Mouse (Mus musculus): ENCODE measurements around the gene Nxpe3.

Nxpe3 gene

DNA sequence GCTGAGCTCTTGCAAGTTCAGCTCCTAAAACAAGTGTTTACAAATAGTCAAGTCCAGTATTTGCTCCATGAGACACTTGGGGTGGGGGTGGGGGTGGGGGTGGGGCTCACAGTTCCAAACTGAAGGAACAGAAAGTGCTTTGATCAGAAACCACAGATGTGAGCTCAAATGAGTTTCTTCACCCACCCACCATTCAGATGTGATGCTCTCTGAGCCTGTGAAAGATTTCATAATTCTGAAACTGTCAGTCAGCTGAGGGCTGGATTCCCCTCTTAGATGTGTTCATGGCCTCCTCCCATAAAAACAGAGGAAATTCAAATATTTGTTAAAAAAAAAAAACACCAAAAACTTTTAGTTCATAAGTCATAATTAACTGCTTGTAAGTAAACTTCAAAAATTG is 59.3 kb downstream of the Nxpe3 start:
- no peak for DNase-seq

GRCm38 (mm10) chr16:55832617-55833016 is 62.5 kb downstream of the Nxpe3 start:
- no peak for DNase-seq

GRCm38 (mm10) chr16:55832040-55832439 is 63.0 kb downstream of the Nxpe3 start:
- no peak for DNase-seq

- no peak for DNase-seq
Observed at GRCm38 (mm10) chr16:55831451-55831850, 63.6 kb downstream of the Nxpe3 start.

- DNase-seq: no peak
Observed at GRCm38 (mm10) chr16:55823398-55824155, 71.5 kb downstream of the Nxpe3 start.

DNA sequence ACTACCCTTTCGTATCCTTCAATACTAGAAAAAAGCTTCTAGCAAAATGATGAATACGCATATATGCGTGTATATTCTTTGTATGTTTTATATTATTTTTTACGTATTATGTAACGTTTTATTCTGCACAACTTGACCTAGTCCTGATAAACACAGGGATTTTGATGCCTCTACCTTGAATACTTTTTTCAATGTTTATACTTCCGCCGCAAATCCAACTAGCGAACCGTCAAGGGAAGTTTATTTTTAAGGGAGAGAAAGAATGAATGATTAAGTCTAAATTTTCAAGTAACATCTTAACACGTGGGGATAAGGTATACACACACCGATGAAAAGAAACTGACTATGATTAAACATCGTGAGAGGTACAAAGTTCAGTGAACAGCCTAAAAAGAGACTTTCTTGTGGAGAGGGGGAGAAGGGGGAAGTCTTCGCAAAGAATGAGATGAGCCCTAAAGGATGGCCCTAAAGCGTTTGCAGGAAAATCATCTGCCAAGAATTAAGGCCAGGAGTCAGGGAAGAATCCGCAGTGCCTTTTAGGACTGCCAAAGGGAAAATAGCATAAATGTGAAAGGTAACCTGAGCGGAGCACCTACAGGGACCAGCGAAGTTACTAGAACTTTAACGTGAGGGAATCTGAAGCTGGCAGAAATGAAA is 72.2 kb downstream of the Nxpe3 start:
- no peak for DNase-seq

DNA sequence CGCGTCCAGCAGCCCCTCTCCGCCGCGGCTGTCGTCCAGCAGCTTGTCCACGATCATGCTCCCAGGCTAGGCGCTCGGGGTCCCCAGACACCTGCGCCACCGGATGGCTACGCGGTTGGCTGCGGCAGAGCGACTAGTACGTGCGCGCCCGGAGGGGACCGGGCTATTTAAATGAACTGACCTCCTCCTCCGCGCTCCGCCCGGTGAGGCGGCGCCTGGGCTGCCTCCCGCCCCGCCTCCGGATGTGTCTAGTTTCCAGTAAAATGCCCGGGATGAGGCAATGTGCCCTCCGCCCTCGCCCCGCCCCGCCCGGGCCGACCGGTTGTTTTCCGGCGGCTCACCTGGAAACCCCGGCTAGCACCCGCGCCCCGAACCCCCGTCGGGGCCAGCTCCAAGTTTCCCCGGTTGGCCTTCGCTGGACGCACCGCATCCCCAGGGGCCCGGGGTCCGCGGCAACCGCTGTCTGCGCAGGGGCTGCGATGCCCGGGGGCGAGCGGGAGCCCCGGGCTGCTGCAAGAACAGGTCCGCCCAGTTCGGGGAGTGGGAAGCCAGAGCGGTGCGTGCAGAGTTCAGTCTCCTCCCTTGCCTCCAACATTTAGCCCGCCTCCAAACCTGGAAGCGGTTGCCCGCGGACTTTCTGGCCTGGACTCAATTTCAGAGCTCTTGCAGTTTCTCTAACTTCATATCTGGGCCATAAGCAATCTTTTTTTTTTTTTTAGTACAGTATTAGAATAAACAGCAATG is 72.9 kb downstream of the Nxpe3 start:
- DNase-seq: peak; percentile 95 to 96

DNA sequence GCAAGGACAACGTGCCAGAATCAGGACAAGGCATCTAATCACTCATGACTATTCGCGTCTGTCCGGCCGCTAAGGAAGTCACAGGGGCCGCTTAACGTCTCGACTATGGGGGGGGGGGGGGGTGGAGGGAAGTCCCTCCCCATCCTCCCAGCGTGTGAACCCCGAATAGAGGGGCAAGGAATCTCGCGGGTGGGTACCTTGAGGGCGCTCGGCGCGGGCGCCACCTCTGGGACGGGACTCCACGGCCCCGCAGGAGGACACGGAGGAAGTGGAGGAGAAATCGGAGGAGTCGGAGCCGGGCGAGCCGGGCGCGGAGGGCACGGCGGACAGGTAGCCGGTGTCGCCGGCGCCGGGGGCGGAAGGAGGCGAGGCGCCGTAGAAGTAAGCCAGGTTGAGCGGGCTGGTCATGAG is 73.5 kb downstream of the Nxpe3 start:
- DNase-seq: peak in 1 of 2 experiments; percentile 42

DNA sequence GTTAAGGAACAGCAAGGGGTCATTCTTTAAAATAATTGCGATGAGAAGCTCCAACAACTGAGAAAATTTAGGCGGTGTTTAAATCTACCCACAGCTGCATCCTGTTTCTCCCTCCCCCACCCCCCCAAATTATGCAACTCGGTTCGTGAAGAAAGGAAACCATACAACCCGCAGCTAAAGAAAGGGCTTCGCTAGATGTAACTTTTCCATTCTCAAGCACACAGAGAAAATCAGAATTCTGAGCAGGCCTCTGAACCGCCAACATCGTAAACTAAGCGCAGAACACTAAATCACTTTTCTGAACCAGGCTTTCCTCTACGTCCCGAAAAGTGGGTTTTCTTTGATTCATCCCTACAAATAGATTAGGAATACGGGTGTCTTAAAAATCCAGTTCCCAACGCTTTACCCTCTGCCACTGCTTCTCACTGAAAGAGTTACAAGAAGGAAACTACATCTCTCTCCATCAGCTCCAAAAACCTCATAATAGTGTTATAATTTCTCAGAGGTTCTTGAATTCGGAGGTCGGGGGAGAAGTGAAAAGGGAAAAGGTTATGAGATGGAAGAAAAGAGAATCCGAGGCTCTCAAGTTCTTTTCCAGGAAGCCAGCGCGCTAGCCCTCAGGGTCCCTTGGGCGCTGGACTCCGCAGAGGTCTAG is 74.0 kb downstream of the Nxpe3 start:
- DNase-seq: no peak

GRCm38 (mm10) chr16:55820161-55820915 is 74.7 kb downstream of the Nxpe3 start:
- DNase-seq: no peak

GRCm38 (mm10) chr16:55819186-55819861 is 75.8 kb downstream of the Nxpe3 start:
- DNase-seq: peak in 1 of 2 experiments; percentile 51

DNA sequence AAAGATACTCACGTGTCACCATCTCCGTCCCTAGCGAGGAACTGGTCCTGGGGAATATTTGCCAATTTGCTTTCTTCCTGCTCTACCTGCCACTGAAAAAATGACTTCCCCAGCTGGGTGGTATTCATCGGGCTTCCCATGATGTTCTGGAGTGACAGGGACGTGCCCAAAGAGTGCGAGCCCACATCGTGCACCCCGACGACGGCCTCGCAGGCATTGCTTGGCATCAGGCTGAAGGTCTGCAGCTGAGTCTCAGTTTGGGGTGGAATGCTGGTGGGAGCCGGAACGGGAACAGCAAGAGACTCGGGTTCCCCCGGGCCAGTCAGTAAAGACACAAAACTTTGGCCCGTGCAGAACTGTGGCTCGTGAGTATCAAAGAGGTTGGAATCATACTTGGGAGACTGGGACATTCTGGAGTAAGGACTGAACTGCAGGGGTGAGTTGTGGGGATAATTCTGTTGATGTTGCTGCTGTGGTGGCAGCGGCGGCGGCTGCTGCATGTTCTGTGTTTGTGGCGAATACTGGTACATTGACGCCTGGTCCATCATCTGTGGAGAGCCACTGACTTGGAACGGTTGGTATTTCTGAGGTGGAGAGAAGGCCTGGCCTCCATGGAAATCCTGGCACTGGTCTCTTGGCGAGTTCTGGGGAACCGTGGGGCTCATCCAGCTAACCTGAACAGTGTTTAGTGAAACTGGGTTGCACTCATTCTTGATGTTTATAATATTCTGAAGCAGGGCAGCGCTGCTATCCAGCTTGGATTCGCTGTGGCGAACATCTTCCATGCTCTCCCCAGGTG is 77.2 kb downstream of the Nxpe3 start:
- DNase-seq: no peak

DNA sequence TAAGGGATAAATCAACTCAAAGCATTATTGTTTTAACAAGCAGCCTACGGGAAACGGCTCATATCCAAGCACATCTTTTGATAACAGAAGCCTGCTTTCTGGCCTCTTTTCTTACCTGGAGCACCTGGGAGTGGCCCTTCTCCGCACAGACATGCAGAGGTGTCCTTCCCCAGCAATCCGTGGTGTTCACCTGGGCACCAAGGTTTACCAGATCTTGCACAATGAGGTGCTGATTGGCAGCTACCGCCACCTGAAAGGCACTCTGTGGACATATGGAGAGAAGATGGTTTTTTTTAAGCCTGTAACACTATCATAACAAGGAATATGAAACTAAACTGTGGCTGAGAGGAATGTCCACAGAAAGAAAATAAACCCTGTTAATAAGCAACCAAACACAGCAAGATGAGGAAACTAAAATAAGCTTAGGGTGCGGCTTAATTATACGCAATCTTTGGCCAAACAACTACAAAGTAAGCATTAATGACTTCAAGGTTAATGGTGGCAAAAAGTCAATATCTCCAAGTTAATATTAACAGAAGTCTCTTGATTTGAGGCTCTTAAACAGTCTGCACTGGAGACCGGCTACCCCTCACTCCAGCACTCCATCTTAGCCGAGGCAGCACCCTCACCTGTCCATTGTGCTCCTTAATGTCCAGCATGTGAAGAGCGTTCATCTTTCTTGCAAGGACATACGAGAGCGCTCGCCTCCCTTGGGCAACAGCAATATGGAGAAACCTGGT is 78.7 kb downstream of the Nxpe3 start:
- DNase-seq: no peak

DNA sequence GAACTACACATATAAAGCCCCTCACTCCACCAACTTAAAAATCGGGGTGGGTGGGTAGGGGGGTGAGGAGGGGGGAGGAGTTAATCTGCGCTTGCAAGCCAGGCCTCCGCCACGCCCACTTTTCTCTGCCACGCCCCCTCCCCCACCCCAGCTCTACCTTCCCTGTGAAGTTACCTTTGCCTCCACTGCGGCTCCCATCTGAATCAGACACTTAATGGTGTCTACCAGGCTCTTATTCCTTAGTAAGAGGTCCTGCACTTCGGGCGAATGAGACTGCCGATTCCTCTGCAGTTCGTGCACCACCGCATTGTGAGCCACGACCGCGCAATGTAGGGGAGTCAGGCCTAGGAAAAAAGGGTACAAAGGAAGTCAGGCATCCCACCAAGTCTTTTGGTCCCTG is 79.6 kb downstream of the Nxpe3 start:
- DNase-seq: no peak

DNA sequence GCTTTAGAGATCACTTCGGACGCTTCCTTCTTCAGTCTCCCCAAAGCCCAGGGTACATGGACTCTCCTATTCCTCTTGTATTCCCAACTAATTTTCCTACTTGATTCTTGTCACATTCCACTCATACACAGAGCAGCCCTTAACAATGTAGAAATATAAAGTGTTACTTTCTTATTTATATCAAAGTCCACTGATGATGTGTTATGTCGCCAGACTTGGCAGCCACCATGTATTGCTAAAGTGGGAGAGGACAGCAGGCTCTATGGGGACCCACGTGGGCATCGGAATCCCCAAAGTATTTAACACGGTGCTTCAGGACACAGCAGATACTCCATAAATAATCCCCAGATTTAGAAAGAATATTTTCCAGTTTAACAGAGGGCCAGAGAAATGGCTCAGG is 80.4 kb downstream of the Nxpe3 start:
- DNase-seq: no peak

- no peak for DNase-seq
Observed at GRCm38 (mm10) chr16:55813916-55814315, 81.2 kb downstream of the Nxpe3 start.

- no peak for DNase-seq
Observed at GRCm38 (mm10) chr16:55811792-55812191, 83.3 kb downstream of the Nxpe3 start.

DNA sequence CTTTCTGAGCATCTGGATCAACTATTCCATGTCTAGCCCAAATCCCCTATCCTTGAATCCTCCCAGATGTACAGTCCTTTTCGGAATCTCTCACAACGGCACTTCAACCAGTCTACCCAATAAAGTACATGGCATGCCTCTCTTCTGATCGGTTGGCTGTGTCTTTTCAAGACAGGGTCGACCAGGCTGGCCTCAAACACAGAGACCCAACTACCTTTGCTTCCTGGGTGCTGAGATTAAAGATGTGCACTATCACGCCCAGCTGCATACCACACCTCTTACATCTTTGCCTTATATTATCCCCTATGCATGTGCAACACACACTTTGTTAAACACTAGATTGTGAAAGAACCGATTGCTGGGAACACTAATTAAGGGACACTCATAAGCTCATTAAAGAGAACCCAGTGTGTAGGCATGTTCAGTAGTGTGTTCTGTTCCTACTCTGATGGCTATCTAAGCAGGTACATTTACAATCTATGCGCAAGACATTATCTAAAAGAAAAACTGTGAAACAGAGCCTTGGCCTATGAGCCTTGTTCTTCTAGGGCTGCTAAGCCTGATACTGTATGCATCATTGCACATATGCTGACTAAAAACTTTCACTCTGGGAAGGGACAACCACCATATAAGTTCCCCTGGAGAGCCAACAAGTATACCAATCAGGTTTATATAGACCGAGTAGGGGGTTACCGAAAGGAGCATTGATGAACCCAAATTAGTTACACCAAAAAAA is 85.1 kb downstream of the Nxpe3 start:
- DNase-seq: no peak

- no peak for DNase-seq
Observed at GRCm38 (mm10) chr16:55809345-55809744, 85.7 kb downstream of the Nxpe3 start.

GRCm38 (mm10) chr16:55807505-55807932 is 87.6 kb downstream of the Nxpe3 start:
- no peak for DNase-seq
